Mouse (Mus musculus): ENCODE data around the gene Olfr414.

Gene Olfr414

DNA sequence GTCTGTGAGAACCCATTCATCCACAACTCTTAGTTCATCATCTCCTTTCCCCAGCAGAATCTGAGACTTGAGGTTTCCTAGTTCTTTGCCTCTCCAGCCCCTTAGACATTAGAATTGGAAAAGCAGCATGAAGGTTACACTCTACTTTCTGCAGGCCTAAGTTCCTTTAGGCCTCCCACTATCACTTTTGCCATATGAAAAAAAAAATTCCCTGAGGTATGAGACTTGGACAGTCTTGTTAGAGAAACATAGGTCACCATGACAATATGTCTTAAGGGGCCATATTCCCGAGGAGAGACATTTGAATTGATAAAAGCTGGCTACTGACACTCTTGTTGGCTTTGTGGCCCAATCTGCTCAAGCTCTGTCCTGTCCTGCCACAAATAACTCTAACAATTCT, at the start of gene Olfr414:
TSS of gene Olfr414 (plus strand) at position 301 of the 400 bp plus-strand sequence.
- whole genome bisulfite sequencing, result 69% methylated on average over 1 of the region's 1 CpGs

DNA sequence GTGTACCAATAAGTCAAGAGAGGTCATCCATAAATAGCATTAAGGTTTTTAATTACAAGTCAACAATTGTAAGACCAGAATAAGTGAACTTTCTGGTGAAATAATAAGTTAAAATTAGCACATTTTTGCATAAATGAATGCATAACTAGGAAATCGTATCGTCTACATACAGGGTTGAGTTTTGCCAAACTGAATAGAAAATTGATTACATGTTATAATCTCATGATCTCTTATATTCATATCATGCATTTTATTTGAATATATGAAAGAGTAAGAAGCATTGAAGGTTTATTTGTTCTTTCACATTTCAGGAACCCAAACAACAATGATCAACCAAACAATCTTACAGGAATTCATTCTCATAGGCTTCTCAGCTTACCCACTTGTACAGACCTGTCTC, 33.1 kb upstream of the Olfr414 start, which contains the start of gene Olfr248:
TSS of gene Olfr248 (plus strand) at position 301 of the 400 bp plus-strand sequence.
- 93% methylated on average over 2 of the region's 2 CpGs for WGBS

DNA sequence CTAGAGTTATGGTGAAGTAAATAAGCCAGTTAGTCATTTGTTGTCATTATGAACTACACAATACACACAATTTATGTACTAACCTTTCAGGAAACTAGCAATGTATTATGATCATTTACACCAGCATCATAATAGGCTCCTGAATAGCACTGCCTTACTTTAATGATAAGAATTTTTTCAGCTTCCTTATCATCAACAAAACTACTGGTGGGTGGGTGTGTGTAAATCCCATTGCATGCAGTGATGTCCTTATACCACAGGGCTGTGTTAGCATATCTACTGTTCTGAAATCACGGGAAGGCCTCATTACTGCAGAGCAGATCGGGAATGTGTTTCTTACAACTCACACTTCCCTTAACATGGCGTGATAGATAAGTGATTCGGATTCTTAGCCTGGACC, 905 bp upstream of the Olfr414 start:
- WGBS, result 89% methylated on average over 4 of the region's 4 CpGs

GRCm38 (mm10) chr1:174426180-174426986, 2.5 kb downstream of the Olfr414 start:
- WGBS, result 64% methylated on average over 3 of the region's 3 CpGs

DNA sequence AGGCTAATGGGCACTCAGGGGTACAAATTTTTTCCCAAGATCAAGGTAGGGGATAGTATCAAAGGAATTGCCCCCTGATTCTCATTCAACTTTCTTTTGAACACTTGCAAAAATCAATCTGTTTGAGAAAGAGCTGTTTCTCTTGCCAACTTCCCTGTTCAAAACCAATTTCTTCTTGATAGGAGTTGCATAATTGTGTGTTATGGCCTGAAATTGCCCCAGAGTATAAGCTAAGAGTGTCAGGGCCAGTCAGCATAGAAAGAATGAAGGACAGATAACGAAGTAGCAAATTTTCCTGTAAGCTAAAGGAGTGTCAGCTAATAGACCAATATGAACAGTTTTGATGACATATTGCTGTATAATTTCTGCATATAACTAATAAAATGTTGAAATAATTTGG, 3.5 kb downstream of the Olfr414 start:
- WGBS, result 80% methylated on average over 1 of the region's 1 CpGs

DNA sequence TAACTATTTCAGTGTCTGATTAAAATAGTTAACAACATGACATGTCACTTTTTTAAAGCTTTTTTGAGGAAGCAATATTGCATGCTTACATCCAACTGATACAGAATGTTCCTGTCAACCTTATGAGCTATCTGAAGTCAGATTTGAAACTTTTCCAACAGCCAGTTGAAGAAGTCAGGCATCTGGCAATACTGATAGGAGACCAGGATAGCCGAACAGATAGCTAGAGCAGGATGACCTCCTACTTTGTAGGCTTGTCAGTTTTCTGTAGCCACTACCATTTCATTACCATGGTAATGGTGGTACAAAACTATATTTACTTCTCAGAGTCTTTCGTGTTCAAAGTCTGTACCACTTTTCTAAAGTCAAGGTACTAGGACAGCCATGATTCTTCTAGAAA, 4.5 kb downstream of the Olfr414 start:
- 86% methylated on average over 2 of the region's 2 CpGs for WGBS

- WGBS, result 60% methylated on average over 1 of the region's 1 CpGs
Observed at GRCm38 (mm10) chr1:174434121-174434520, 10.3 kb downstream of the Olfr414 start.

GRCm38 (mm10) chr1:174441782-174442181, 17.9 kb downstream of the Olfr414 start, which contains the start of gene Olfr220:
Gene Olfr220 (plus strand): TSS chr1:174442082.
- 79% methylated on average over 1 of the region's 1 CpGs for whole genome bisulfite sequencing

GRCm38 (mm10) chr1:174455100-174455499, 31.2 kb downstream of the Olfr414 start:
- 86% methylated on average over 2 of the region's 2 CpGs for WGBS

- WGBS, result 79% methylated on average over 3 of the region's 3 CpGs
Observed at GRCm38 (mm10) chr1:174465385-174465784, 41.5 kb downstream of the Olfr414 start.

GRCm38 (mm10) chr1:174466240-174466639, 42.4 kb downstream of the Olfr414 start:
- 23% methylated on average over 2 of the region's 2 CpGs for WGBS

DNA sequence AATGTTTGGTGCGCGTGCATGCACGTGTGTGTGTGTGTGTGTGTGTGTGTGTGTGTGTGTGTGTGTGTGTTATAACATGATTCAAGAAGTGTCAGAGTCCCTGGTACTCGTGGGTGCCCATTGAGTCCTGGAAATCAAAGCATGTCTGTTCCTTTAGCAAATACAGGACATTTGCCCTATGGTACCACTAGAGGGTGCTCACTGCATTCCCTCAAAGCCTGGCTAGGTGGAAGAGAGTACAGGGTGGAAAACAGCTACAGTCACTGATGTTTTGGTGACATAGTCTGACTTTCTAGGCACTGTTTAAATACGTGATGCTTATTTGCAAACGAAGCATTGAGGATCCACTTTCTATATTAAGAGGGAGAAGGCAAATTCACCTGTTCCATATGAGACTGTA, 45.9 kb downstream of the Olfr414 start:
- 6% methylated on average over 6 of the region's 6 CpGs for WGBS

DNA sequence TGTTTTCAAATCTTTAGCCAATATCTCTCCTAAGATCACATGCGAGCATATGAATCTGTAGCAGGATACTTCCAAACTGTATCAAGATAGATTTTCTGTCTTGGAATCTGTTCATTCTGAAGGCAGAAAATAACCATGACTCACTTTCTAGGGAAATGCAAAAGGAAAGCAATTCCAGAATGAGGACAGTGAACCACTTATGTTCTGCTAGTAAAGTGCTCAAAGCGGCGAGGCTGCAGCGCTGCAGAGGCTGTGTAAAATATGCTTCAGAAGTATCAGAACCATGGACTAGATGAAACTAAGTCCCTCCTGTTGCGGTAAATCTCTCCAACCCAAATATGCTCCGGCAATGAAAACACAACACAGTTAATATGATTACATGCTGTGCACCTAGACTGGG, 58.7 kb downstream of the Olfr414 start:
- 48% methylated on average over 6 of the region's 6 CpGs for WGBS
